Mouse (Mus musculus) CD4-positive, CD25-positive, alpha-beta regulatory T cell (primary cell): ENCODE measurements around the gene Hsf5. TPM values are rescaled to one million over a fixed set of nuclear protein-coding genes. Genes with fewer than 3 reads are reported as not detected.

Experiments
- polyA plus RNA-seq: library from polyadenylated mRNA; unstranded; fragments of 100-300 nt; shearing (Covaris generic); gene quantifications from one replicate; pipeline ENCODE4 v1.2.1, GENCODE M21; 2017

Gene Hsf5
- 0.08 TPM for polyA plus RNA-seq

DNA sequence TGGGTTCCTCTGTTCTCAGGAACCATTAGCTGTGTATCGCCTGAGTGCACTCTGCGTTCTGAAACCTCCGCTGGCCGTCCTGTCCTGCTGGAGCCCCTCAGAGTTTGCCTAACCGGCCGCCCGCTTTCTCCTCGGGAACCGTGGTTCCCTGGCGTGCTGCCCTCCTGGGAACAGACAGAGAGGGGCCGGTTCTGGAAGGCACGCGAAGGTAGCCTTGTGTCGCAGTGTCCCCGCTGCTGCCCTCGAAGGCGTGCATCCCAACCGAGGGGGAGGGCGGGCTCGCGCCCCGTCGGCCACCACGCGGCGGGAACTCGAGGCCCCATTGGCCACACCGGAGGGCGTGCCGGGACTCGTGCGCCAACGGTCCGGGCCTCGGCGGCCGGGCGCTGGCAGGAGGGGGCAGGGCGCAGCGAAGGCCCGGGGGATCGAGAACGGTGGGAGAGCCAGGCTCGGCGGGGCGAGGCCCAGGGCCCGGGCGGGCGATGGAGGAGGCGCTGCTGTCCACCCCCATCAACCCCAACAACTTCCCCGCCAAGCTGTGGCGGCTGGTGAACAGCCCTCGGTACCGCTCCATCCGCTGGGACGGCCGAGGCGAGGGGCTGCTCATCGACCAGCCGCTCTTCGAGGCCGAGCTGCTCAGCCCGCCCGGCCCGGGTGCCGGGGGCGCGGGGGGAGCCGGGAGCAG lies at the start of gene Hsf5:
Gene Hsf5, plus strand, starts transcription at position 375 of the 685 bp plus-strand sequence.

DNA sequence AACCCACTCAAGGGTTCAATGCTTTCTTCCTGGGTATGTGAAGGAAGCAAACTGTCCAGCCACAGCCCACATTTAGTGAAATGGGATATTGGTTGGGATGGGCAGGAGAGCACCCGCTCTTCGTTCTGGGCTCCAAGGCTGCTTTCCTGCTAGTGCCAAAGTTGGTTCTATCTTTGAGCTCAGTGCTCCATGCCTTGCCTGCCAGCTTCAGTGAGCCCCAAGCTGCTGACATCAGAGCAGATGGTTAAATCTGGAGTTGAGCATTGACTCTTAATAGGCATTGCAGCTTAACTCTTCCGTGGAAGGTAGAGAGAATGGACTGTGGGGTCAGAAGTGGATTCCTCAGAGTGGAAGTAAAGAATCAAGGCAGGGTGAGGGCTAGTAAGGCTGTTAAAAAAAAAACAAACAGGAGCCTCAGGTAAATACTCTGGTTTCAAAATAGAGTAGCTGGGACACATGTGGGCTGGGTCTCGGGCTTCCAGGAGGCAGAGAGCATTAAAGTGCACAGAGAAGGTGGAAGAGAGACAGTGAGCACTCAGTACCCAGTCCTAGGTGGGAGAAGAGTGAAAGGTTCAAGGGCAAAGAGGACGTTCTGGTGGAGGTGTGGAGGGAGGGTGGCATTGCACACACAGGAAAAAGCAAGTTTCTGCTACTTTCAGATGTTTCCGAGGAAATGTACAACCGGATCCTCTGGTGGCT lies 48.6 kb upstream of the Hsf5 start, which contains the start of gene Sept4:
Gene Sept4, plus strand, starts transcription at position 649 of the 699 bp plus-strand sequence.

DNA sequence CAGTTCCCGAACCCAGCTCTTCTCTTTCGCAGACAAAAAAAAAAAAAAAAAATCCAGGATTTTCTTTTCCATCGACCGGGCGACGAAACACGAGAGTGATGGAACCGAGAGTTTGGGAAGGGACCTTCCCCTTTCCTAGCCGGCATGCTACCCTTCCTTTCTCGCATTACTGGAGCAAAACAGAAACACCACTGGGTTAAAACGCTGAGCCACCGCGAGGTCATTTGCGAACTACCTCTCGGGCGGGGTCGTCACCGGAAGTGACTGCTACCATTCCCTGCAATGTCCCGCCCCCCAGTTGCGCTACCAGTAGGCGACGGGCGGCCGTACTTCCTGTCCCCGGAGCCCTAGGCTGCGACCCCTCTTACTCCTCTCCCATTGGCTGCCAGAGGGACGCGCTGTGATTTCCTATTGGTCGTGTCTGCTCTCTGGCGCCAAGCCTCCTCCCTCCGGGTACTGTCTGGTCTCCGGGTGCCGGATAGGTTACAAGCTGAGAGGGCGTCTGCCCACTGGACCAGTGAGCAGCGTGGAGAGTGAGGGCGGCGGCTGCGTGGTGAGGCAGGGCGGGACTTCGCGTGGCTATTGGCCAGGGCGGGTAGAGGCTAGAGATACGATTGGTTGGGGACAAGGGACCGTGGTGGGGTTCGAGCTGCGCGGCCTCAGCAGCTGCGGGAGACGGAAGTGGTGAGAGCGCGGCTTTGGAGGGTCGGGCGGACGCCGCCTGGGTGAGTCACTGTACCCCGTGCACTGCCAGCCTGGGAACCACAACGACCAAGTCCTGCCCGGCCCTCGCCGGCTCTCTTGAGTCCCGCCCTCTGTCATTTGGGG lies 25.2 kb upstream of the Hsf5 start, which contains the start of gene Mtmr4:
Gene Mtmr4, plus strand, starts transcription at position 637 of the 828 bp plus-strand sequence.

DNA sequence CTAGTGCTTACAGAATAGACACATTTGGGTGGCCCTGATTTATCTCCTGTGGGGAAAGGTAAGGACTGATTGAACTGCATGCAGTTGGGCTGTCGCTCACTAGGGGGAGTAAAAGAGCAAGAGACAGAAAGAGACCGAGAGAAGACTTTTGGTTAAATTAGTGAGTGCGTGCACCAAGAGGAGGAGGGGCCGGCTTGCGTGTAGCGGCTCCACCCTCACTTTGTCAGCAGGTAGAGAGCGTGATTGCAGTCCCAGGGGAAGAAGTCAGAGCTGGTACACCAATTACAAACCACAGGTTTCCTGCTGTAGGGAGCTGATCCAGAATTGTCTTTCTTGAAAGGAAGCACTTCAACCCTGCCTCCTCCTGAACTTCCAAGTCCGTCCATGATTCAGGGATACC lies 45.4 kb downstream of the Hsf5 start, which contains the start of gene Rnf43:
Gene Rnf43, plus strand, starts transcription at position 316 of the 400 bp plus-strand sequence.

Other genes with a start within 250 kb of the Hsf5 start
- gene Rad51c, start 212.2 kb upstream of the Hsf5 start, polyA plus RNA-seq, result 0.92 TPM
- gene Tex14, start 212.1 kb upstream of the Hsf5 start, polyA plus RNA-seq, result 0.54 TPM
- not detected for gene Gm11492, start 50.5 kb upstream of the Hsf5 start, polyA plus RNA-seq
- 2.0 TPM for gene Sept4, start 48.3 kb upstream of the Hsf5 start, polyA plus RNA-seq
- gene Mtmr4, start 25.0 kb upstream of the Hsf5 start, polyA plus RNA-seq, result 28.4 TPM
- 23.6 TPM for gene Rnf43, start 45.6 kb downstream of the Hsf5 start, polyA plus RNA-seq
- gene Supt4a, start 120.4 kb downstream of the Hsf5 start, polyA plus RNA-seq, result 389 TPM
- 6.9 TPM for gene Tspoap1, start 143.4 kb downstream of the Hsf5 start, polyA plus RNA-seq
- 0.35 TPM for gene Mpo, start 176.4 kb downstream of the Hsf5 start, polyA plus RNA-seq
- not detected for gene Lpo, start 211.1 kb downstream of the Hsf5 start, polyA plus RNA-seq
- 15.3 TPM for gene Mks1, start 236.1 kb downstream of the Hsf5 start, polyA plus RNA-seq